Mouse (Mus musculus): ENCODE data around the gene Slit1. TPM values are rescaled to one million over a fixed set of nuclear protein-coding genes. Genes with fewer than 3 reads are reported as not detected.

Gene Slit1
- total RNA-seq (2021) = 10 to 100 TPM; 95.2 to 96.3 TPM
- long read RNA-seq, partial matches to known transcripts = 10 of 11 reads
- long read RNA-seq, other reads (novel, unspliced or antisense) = 1 of 11 reads

DNA sequence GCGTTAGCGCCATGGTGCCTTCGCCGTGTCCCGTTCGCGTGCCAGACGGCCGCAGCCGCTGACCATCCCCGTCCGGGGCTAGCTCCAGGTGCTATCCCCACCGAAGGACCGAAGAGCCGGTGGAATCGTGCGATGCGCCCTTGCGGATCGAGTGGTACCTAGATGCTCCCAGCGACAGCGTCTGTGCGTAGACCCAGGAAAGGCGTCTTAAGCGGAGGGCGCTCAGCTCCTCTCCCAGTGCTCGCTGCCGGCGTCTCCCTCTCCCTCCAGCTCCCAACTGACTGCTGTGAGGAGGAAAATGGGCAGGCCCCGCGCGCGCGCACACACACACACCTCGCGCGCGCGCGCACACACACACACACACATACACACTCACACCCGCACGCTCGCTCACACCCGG, at the start of gene Slit1:
Slit1 (minus strand) TSS at position 270 of the 400 bp plus-strand sequence.
- peak; percentile 53 to 72 for DNase-seq (ENCODE audit: low spot score in 2 of 2)

DNA sequence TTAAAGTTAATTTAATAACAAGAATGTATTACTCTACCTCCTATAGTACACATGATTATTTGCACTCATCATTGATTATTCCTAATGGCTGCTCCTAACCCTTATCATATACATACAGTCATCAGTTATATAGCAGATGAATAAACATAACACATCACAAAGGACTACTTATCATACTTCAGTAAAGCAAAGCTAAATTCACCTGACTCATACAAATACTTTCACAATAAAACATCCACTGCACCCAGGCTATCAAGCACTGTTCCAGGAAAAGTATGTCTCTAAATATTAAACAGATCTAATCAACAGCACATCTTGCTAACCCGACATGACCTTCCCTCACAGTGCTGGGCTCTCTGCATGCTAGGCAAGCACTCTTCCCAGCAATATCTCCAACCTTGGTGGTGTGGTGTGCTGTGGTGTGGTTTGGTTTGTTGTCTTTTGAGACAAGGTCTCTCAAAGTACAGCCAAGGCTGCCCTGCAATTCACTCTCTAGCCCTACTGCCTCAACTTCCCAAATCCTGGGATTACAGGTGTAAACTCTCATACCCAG, 49.5 kb upstream of the Slit1 start:
- DNase-seq (ENCODE audit: low spot score in 2 of 2) = no peak

DNA sequence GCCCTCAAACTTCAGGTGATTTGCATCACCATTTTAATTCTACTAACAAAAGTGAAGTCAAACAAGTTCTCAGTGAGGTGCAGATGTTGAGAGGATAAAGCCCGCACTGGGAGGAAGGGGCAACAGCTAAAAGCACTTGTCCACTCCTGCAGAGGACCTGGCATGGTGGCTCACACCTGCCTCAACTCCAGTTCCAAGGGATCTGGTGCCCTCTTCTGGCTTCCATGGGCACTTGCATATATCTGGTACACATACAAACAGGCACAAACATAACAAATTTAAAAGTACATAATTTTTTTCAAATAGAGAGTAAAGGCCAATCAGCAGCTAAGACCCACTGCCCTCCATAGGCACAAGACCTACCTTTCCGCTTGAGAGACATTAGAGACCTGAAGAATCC, 47.9 kb upstream of the Slit1 start:
- no peak for DNase-seq (ENCODE audit: low spot score in 2 of 2)

DNA sequence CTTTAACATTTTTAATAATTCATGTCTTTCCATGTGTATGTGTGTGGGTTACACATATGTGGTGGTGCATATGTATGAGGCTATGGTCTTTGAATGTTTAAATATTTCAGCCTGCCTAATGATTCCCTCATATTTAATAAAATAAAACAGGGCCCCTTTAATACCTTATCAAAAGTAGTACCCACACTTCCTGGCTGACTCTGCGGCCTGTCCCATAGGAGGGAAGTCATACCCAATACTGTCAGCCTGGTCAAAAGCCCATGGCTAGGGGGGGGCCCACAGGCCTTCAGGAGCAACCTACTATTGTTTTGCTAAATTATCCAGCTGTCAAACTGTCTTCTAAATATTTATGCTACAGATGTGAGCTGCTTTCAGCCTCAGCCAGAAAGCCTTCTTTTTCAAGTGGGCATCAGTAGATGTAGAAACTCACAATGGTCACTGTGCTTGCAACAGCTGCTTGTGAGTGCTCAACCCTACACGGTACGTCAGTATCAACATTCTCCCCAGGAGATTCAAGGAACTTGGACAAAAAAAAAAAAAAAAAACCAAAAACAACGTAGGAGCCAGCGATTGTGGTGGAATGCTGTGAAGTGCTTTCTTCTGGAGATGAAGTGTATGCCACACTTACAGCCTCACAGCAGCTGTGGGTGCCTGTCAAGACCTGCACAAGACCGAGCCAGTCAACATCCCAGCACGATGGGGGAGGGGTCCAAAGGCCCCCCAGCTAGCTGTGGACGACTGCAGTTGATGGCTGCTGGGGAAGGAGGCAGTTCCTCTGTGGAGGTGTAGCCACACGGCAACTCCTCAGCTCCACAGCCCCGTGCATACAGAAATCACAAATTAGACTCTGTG, 45.9 kb upstream of the Slit1 start:
- no peak for DNase-seq (ENCODE audit: low spot score in 2 of 2)

- DNase-seq (ENCODE audit: low spot score in 2 of 2) = no peak
These were observed 43.4 kb upstream of the Slit1 start for GRCm38 (mm10) chr19:41786896-41787295.

GRCm38 (mm10) chr19:41777514-41777913, 34.0 kb upstream of the Slit1 start:
- no peak for DNase-seq (ENCODE audit: low spot score in 2 of 2)

GRCm38 (mm10) chr19:41768711-41769110, 25.2 kb upstream of the Slit1 start:
- DNase-seq (ENCODE audit: low spot score in 2 of 2) = no peak

GRCm38 (mm10) chr19:41766628-41767027, 23.2 kb upstream of the Slit1 start:
- no peak for DNase-seq (ENCODE audit: low spot score in 2 of 2)

- DNase-seq (ENCODE audit: low spot score in 2 of 2) = peak; percentile 96 to 97
These were observed 20.6 kb upstream of the Slit1 start for GRCm38 (mm10) chr19:41763870-41764660.

GRCm38 (mm10) chr19:41761529-41761928, 18.1 kb upstream of the Slit1 start:
- DNase-seq (ENCODE audit: low spot score in 2 of 2) = peak in 1 of 2 experiments; percentile 53

DNA sequence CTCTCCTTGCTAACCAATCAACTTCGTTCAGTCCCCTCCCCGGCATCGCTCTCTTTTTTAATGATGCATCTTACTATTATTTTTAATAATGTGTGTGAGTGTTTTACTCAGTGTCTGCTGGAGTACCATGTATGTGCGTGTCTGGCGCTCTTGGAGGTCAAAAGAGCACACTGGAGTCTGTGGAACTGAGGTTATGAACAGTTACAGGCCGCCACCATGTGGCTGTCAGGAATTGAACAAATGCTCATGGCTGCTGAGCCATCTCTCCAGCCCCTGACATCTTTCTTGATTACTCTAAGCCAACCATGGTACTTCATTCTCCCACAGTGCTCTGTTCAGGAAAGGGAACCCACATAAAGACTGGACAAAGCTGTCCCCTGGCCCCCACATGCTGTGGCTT, 16.3 kb upstream of the Slit1 start:
- DNase-seq (ENCODE audit: low spot score in 2 of 2) = no peak

- DNase-seq (ENCODE audit: low spot score in 2 of 2) = no peak
These were observed 15.8 kb upstream of the Slit1 start for GRCm38 (mm10) chr19:41759270-41759669.

- DNase-seq (ENCODE audit: low spot score in 2 of 2) = no peak
These were observed 11.3 kb upstream of the Slit1 start for GRCm38 (mm10) chr19:41754760-41755159.

DNA sequence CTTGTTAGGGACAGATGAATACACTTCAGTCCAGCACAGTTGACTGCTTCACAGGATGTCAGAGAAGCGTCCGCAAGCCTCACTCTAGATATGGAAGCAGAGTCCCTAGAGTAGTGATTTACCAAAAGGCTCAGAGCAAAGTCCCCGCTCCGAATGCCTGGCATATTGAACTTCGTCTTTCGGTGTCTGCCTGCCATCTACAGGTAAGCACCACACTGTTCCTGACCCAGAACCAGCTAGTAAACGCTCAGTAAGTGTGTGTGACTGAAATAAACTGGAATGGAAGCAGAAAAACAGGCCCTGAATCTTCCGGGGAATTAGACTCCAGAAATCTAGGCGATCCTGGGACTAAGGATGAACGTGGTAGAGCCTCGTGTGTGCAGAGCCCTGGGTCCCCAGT, 8.4 kb upstream of the Slit1 start:
- DNase-seq (ENCODE audit: low spot score in 2 of 2) = no peak

DNA sequence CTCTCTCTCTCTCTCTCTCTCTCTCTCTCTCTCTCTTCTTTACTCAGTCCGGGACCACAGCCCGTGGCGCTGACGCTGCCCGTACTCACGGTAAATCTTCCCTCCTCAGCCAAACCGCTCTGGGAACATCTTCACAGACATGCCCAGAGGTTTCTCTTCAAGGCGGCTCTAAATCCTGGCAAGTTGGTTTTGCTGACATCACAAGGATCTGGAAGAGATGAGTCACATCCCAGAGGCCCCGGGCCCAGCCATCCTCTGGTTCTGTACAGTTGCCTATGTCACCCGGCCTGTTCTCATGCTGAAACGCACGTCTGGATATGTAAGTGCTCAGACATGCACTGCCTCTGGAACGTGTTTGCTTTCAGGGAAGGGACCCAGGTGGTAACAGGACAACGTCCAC, 4.0 kb upstream of the Slit1 start:
- no peak for DNase-seq (ENCODE audit: low spot score in 2 of 2)

- peak; percentile 72 to 83 for DNase-seq (ENCODE audit: low spot score in 2 of 2)
These were observed 2.6 kb upstream of the Slit1 start for GRCm38 (mm10) chr19:41745941-41746557.

DNA sequence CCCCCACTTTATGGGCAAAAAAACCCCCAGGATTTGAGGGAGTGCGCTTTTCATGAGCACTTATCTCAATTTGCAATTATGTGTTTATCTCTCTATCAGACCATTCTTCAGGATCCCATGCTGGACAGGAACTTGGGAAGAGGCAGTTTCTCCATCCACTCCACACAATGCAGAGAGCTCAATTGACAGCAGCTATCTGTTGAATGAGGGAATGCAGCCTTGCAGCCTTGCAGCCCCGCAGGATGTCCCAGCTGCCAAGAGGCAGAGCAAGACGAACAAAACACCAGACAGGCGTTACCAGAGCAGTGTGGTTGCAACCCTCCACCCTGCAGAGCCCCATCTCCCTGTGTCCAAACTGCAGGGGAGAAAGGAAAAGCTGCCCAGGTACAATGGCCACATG, 4.6 kb downstream of the Slit1 start:
- DNase-seq (ENCODE audit: low spot score in 2 of 2) = no peak

- DNase-seq (ENCODE audit: low spot score in 2 of 2) = no peak
These were observed 5.0 kb downstream of the Slit1 start for GRCm38 (mm10) chr19:41738429-41738805.

GRCm38 (mm10) chr19:41737657-41738428, 5.6 kb downstream of the Slit1 start:
- peak; percentile 73 to 78 for DNase-seq (ENCODE audit: low spot score in 2 of 2)

DNA sequence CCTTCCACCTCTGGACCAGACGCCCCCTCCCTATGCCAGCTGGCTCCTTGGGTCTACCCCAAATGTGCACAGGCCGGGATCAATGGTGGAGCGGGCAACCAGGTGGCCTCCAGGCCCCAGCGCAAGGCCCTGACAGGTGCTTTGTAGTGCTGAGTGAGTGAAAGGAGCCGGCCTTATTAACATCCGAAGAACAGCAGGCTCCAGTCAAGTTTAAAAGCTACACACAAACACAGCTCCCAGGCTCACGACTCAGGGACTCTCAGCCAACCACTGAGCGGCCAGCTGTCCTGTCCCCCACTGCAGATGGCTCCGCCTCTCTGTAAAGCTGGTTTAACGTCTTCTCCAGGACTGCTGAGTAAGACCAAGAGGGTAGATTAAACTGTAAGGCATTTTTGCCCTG, 8.8 kb downstream of the Slit1 start:
- DNase-seq (ENCODE audit: low spot score in 2 of 2) = peak in 1 of 2 experiments; percentile 39

- no peak for DNase-seq (ENCODE audit: low spot score in 2 of 2)
These were observed 18.0 kb downstream of the Slit1 start for GRCm38 (mm10) chr19:41725491-41725890.
